Mouse (Mus musculus) heart, adult 9 months (tissue): ENCODE results near the gene Mta1.

Experiments
- DNase-seq, 2 experiments: peaks; one replicate each; pipeline ENCODE4 v3.0.0; 2022; ENCODE audit warnings: low spot score in 2 of 2

The Mta1 gene

GRCm38 (mm10) chr12:113098530-113099151, 563 bp downstream of the Mta1 start:
- DNase-seq, result peak; percentile 31 to 40

GRCm38 (mm10) chr12:113099470-113100237, 1.6 kb downstream of the Mta1 start:
- no peak for DNase-seq

GRCm38 (mm10) chr12:113100448-113101076, 2.5 kb downstream of the Mta1 start:
- DNase-seq, result peak in 1 of 2 experiments; percentile 53

GRCm38 (mm10) chr12:113101251-113101960, 3.3 kb downstream of the Mta1 start:
- no peak for DNase-seq

GRCm38 (mm10) chr12:113102461-113102860, 4.4 kb downstream of the Mta1 start:
- peak in 1 of 2 experiments; percentile 41 for DNase-seq

- no peak for DNase-seq
These were observed 5.9 kb downstream of the Mta1 start for GRCm38 (mm10) chr12:113103846-113104451.

GRCm38 (mm10) chr12:113106386-113106785, 8.3 kb downstream of the Mta1 start:
- DNase-seq, result no peak

GRCm38 (mm10) chr12:113107431-113108124, 9.5 kb downstream of the Mta1 start:
- DNase-seq, result no peak

- DNase-seq, result no peak
These were observed 10.6 kb downstream of the Mta1 start for GRCm38 (mm10) chr12:113108528-113109283.

GRCm38 (mm10) chr12:113109801-113110200, 11.7 kb downstream of the Mta1 start:
- DNase-seq, result no peak

GRCm38 (mm10) chr12:113114141-113114540, 16.1 kb downstream of the Mta1 start:
- DNase-seq, result no peak

- DNase-seq, result no peak
These were observed 16.9 kb downstream of the Mta1 start for GRCm38 (mm10) chr12:113114856-113115538.

- DNase-seq, result peak; percentile 66 to 83
These were observed 21.7 kb downstream of the Mta1 start for GRCm38 (mm10) chr12:113119516-113120410.

GRCm38 (mm10) chr12:113124726-113125125, 26.6 kb downstream of the Mta1 start:
- DNase-seq, result no peak

GRCm38 (mm10) chr12:113130732-113131131, 32.7 kb downstream of the Mta1 start:
- no peak for DNase-seq

GRCm38 (mm10) chr12:113131601-113132000, 33.5 kb downstream of the Mta1 start:
- no peak for DNase-seq

GRCm38 (mm10) chr12:113132567-113132966, 34.5 kb downstream of the Mta1 start:
- peak; percentile 93 to 95 for DNase-seq

GRCm38 (mm10) chr12:113133260-113133659, 35.2 kb downstream of the Mta1 start:
- peak; percentile 40 to 63 for DNase-seq
